Mouse (Mus musculus): ENCODE data around the gene Ghrl. TPM values are rescaled to one million over a fixed set of nuclear protein-coding genes. Genes with fewer than 3 reads are reported as not detected.
A peak's percentile ranks its signal among the peaks of the same experiment; 100 is the strongest.
"Not testable (repeated sequence)": the region's sequence is repeated elsewhere in the genome, so short reads cannot be mapped to it uniquely, and the experiment has no call there.

The Ghrl gene
- polyA plus RNA-seq, 1 experiment from 2014 or later: not detected

DNA sequence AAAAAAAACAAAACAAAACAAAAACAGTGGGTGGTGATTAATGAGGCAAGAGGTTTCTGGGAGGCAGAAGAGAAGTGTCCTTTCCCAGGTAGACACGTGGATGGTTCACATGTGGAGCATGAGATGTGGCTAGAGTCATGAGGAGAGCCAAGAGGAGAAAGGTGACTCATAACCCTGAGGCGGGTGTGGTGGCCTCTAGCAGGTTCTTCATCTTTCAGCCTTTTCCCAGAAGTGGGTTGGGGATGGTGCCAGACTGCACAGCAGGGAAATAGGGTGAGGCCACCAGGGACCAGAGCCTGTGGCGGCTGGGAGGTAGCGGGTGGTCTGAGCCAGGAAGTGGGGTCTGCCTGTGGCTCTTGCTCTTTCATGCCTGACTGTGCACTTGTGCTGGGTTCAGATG is 44.4 kb downstream of the Ghrl start:
- Histone ChIP-seq H3K27ac (no peak overlapping the region), H3K4me3 (no peak overlapping the region), H3K27me3 (ENCODE audit: poor library complexity, severe bottlenecking) (no peaks in the 10 kb centered on the region), H3K4me1 (no peaks in the 10 kb centered on the region; the same call in 1 of the 2 replicates), H3K36me3 (replicated peaks) (no peaks in the 10 kb centered on the region), H3K9me3 (no peaks in the 10 kb centered on the region)
- WGBS: 88% methylated on average over 4 of the region's 4 CpGs
- no peak for DNase-seq (ENCODE audit: extremely low spot score, low spot score)

DNA sequence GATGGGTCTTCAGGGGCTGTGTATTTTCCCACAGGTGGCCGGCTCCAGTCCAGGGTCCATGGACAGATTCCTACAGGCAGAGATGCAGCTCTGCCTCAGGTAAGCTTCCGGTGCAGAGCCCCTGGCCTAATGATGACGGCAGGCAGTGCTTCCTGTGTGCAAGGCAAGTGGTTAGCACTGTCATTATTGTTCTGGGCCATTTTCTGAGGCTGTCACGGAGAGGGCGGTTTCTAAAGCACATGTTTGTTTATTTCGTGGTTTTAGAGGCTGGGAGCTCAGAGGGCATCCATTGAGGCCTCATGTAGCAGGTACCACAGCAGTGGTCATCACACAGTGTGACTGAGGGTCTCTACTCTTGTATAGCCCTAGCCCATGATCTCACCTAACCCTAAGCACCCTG is 46.7 kb downstream of the Ghrl start:
- 85% methylated on average over 6 of the region's 6 CpGs for WGBS
- Histone ChIP-seq H3K27ac (no peak overlapping the region), H3K9me3 (no peaks in the 10 kb centered on the region), H3K27me3 (ENCODE audit: poor library complexity, severe bottlenecking) (no peaks in the 10 kb centered on the region), H3K4me1 (peaks cover 22% of the 10 kb centered on the region), H3K36me3 (replicated peaks) (no peaks in the 10 kb centered on the region), H3K4me3 (no peak overlapping the region)
- no peak for DNase-seq (ENCODE audit: extremely low spot score, low spot score)

DNA sequence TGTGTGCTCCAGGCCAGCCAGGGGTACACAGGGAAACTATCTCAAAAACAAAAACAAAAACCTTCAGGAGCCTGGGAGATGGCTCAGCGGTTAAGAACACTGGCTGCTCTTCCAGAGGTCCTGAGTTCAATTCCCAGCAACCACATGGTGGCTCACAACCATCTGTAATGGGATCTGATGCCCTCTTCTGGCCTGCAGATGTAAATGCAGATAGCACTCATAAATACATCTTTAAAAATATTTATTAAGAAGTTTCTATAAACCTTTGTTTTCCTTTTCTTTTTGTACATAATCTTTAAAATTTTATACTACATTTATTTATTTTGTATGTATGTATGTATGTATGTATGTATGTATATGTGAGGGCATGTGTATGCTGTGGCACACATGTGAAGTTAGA is 47.7 kb downstream of the Ghrl start:
- H3K4me3 ChIP-seq; H3K9me3 ChIP-seq; H3K27me3 ChIP-seq (ENCODE audit: poor library complexity, severe bottlenecking); H3K27ac ChIP-seq; DNase-seq (ENCODE audit: extremely low spot score, low spot score); H3K36me3 ChIP-seq (replicated peaks): not testable (repeated sequence)
- WGBS: 82% methylated on average over 1 of the region's 1 CpGs
- H3K4me1 ChIP-seq: peaks cover 31% of the 10 kb centered on the region

DNA sequence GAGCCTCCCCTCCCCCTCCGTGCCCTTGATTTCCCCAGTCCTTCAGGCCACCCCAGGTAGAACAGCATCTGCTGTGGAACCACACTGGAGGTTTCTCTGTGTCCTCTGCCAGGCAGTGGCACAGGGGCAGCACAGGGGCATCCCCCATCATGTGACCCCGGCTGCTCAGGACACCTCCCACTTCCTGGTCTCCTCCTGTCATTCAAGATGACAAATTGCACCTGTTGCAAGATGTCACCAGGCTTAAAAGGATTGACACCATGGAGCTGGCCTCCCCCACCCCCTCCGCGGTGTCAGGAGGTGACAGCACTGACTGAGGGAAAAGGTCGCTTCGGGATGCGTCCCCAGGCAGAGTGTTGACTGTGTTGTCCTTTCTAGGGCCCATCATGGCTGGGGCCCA is 49.9 kb downstream of the Ghrl start:
- Histone ChIP-seq H3K4me1 (peaks cover 33% of the 10 kb centered on the region), H3K4me3 (no peak overlapping the region), H3K9me3 (no peaks in the 10 kb centered on the region), H3K27me3 (ENCODE audit: poor library complexity, severe bottlenecking) (no peaks in the 10 kb centered on the region), H3K36me3 (replicated peaks) (no peaks in the 10 kb centered on the region), H3K27ac (0 out of 2 replicates have a peak overlapping the region, but pooled peaks have one; percentile 79)
- no peak for DNase-seq (ENCODE audit: extremely low spot score, low spot score)
- 79% methylated on average over 7 of the region's 7 CpGs for WGBS

DNA sequence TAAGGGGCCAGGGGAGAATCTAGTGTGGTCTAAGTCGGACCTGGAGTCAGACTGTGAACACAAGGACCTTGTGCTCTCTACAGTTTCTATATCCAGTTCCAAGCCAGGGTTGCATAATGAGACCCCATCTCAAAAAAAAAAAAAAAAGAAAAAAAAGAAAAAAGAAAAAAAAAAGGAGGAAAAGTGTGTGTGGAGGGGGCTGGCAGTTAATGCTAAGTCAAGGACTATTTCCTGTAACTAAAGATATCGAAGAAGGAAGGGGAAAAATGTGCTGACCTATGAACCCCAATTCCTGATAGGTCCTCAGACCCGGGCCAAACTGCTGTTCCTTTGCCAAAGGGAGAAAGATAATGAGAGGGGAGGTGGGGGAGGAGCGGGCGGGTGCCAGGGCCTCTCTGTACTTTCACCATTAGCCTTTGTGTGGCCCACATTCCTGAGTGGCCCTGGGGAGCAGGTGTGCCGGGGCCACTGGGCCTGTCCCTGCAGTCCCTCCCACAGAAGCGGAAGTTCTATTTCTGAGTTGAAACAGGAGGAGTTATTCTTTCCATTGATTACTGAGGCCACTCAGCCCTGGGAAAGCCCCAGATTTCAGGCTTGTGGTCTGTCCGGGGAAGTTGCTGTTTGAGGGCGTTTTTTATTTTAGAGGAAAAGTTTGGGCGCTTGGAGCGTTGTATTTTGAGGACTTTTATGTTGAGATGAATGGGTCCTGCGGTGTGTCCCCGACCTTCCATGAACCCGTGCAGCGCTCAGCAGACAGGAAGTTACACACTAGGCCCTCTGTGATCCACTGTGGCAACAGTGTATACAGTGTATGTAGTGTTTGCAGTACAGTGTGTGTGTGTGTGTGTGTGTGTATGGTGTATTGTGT is 51.2 kb downstream of the Ghrl start:
- Histone ChIP-seq H3K36me3 (replicated peaks) (no peaks in the 10 kb centered on the region), H3K27ac (peak overlapping the region; percentile 79), H3K27me3 (ENCODE audit: poor library complexity, severe bottlenecking) (no peaks in the 10 kb centered on the region), H3K4me1 (peaks cover 33% of the 10 kb centered on the region), H3K9me3 (no peaks in the 10 kb centered on the region), H3K4me3 (no peak overlapping the region)
- 49% methylated on average over 15 of the region's 15 CpGs for WGBS
- DNase-seq (ENCODE audit: extremely low spot score, low spot score): peak; percentile 27

DNA sequence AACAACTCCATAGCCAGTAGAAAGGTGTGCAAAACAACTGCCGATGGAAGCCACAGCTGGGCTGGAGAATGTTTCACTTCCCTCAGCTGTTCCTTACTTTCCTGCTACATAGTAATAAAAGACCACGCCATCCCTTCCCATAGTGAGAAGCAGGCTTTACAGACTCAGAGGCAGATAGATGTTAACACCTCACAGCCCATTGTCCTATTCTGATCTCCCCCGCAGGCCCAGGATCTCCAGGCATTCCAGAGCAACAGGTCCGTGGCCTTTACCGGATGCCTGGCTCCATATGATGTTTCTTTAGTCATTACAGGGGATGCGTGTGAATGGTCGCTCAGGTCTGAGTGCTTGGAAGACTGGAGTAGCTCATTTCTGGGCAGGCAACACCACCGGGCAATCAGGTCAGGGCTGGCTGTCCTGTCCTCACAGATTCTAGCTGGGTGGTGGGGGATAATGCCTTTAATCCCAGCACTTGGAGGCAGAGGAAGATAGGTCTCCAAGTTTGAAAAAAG is 52.0 kb downstream of the Ghrl start:
- no peak overlapping the region for H3K4me3 ChIP-seq
- H3K27me3 ChIP-seq (ENCODE audit: poor library complexity, severe bottlenecking): no peaks in the 10 kb centered on the region
- no peak for DNase-seq (ENCODE audit: extremely low spot score, low spot score)
- peaks cover 5% of the 10 kb centered on the region; the same call in 1 of the 2 replicates for H3K9me3 ChIP-seq
- 62% methylated on average over 8 of the region's 8 CpGs for WGBS
- no peaks in the 10 kb centered on the region for H3K36me3 ChIP-seq (replicated peaks)
- peak overlapping the region; percentile 17; the same call in 1 of the 2 replicates for H3K27ac ChIP-seq
- peaks cover 33% of the 10 kb centered on the region for H3K4me1 ChIP-seq

Small RNA genes within 50 kb of the gene (microRNA-seq; reads per million reads assigned to microRNA genes)
- gene Mir7042: 2.4 reads per million

Other genes with a start within 250 kb of the Ghrl start
- 2.5 and 2.7 TPM in 2 replicates for gene Il17rc, start 248.5 kb downstream of the Ghrl start, polyA plus RNA-seq (2016; fragmentation: Nextera tagmentation; extraction: Ambion mirVana)
- gene Creld1, start 236.6 kb downstream of the Ghrl start, polyA plus RNA-seq (2016; fragmentation: Nextera tagmentation; extraction: Ambion mirVana): 31.1 and 33.2 TPM in 2 replicates
- 2.1 and 2.8 TPM in 2 replicates for gene Prrt3, start 217.9 kb downstream of the Ghrl start, polyA plus RNA-seq (2016; fragmentation: Nextera tagmentation; extraction: Ambion mirVana)
- 75.0 and 78.5 TPM in 2 replicates for gene Emc3, start 188.2 kb downstream of the Ghrl start, polyA plus RNA-seq (2016; fragmentation: Nextera tagmentation; extraction: Ambion mirVana)
- 20.7 and 25.0 TPM in 2 replicates for gene Fancd2, start 188.2 kb downstream of the Ghrl start, polyA plus RNA-seq (2016; fragmentation: Nextera tagmentation; extraction: Ambion mirVana)
- gene Fancd2os, start 119.2 kb downstream of the Ghrl start, polyA plus RNA-seq (2016; fragmentation: Nextera tagmentation; extraction: Ambion mirVana): not detected in 2 replicates
- 200 and 203 TPM in 2 replicates for gene Brk1, start 115.1 kb downstream of the Ghrl start, polyA plus RNA-seq (2016; fragmentation: Nextera tagmentation; extraction: Ambion mirVana)
- 41.4 and 42.4 TPM in 2 replicates for gene Vhl, start 95.9 kb downstream of the Ghrl start, polyA plus RNA-seq (2016; fragmentation: Nextera tagmentation; extraction: Ambion mirVana)
- 3.8 and 3.9 TPM in 2 replicates for gene Irak2, start 81.4 kb downstream of the Ghrl start, polyA plus RNA-seq (2016; fragmentation: Nextera tagmentation; extraction: Ambion mirVana)
- 0.62 and 0.76 TPM in 2 replicates for gene Tatdn2, start 22.8 kb downstream of the Ghrl start, polyA plus RNA-seq (2016; fragmentation: Nextera tagmentation; extraction: Ambion mirVana)
- 282 and 289 TPM in 2 replicates for gene Sec13, start 20.9 kb upstream of the Ghrl start, polyA plus RNA-seq (2016; fragmentation: Nextera tagmentation; extraction: Ambion mirVana)

Measured in forebrain, embryonic 10.5 days (tissue).